Mouse (Mus musculus): ENCODE measurements at regions not wholly inside any gene's neighbourhood (a gene's known extent, or its start where the extent isn't known, plus 50 kb on each side); places are given as distances from the start of the nearest gene placed in this dataset.
A peak's percentile ranks its signal among the peaks of the same experiment; 100 is the strongest.
"Not testable (repeated sequence)": the region's sequence is repeated elsewhere in the genome, so short reads cannot be mapped to it uniquely, and the experiment has no call there.

GRCm38 (mm10) chr2:17165016-17165415 lies 566.2 kb downstream of the Nebl start:
- Histone ChIP-seq H3K9me3 (no peaks in the 10 kb centered on the region), H3K4me1 (no peaks in the 10 kb centered on the region), H3K4me3 (no peak overlapping the region), H3K9ac (no peak overlapping the region), H3K27me3 (replicated peaks) (no peaks in the 10 kb centered on the region), H3K36me3 (replicated peaks) (no peaks in the 10 kb centered on the region), H3K27ac (no peak overlapping the region), H3K4me2 (no peak overlapping the region)
- WGBS: 80% methylated on average over 2 of the region's 2 CpGs
- no peak for ATAC-seq (replicated peaks)

DNA sequence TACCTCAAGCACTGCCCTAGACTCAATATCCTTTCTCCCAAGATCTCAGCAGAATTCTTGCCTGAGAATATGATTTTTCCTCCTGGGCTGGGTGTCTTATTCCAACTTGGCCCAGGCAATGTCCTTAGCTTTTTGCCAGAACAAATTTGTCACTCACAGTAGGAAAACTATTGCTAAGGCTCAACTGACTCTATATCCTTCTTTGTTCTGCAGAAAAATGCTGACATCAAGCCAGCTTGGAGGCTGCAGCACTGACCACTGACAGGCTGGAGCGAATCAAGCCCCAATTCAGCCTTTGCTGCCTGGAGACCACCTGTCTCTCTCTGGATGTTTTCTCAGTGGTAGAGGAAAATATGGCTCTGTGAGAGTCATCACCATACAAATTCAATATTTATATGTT lies 572.8 kb downstream of the Nebl start:
- Histone ChIP-seq H3K4me1 (no peaks in the 10 kb centered on the region), H3K27ac (no peak overlapping the region), H3K4me2 (no peak overlapping the region), H3K4me3 (no peak overlapping the region), H3K36me3 (replicated peaks) (no peaks in the 10 kb centered on the region), H3K27me3 (replicated peaks) (no peaks in the 10 kb centered on the region), H3K9me3 (no peaks in the 10 kb centered on the region), H3K9ac (no peak overlapping the region)
- WGBS: 81% methylated on average over 1 of the region's 1 CpGs
- no peak for ATAC-seq (replicated peaks)

GRCm38 (mm10) chr2:17157336-17157735 lies 573.9 kb downstream of the Nebl start:
- WGBS: 71% methylated on average over 1 of the region's 1 CpGs
- Histone ChIP-seq H3K4me3 (no peak overlapping the region), H3K27me3 (replicated peaks) (no peaks in the 10 kb centered on the region), H3K4me2 (no peak overlapping the region), H3K36me3 (replicated peaks) (no peaks in the 10 kb centered on the region), H3K4me1 (no peaks in the 10 kb centered on the region), H3K27ac (no peak overlapping the region), H3K9me3 (no peaks in the 10 kb centered on the region), H3K9ac (no peak overlapping the region)
- ATAC-seq (replicated peaks): no peak

GRCm38 (mm10) chr2:17155596-17155995 lies 575.7 kb downstream of the Nebl start:
- Histone ChIP-seq H3K4me2 (no peak overlapping the region), H3K9ac (no peak overlapping the region), H3K4me1 (no peaks in the 10 kb centered on the region), H3K4me3 (no peak overlapping the region), H3K27me3 (replicated peaks) (no peaks in the 10 kb centered on the region), H3K27ac (no peak overlapping the region), H3K9me3 (no peaks in the 10 kb centered on the region), H3K36me3 (replicated peaks) (no peaks in the 10 kb centered on the region)
- ATAC-seq (replicated peaks): no peak
- 86% methylated on average over 2 of the region's 2 CpGs for WGBS

DNA sequence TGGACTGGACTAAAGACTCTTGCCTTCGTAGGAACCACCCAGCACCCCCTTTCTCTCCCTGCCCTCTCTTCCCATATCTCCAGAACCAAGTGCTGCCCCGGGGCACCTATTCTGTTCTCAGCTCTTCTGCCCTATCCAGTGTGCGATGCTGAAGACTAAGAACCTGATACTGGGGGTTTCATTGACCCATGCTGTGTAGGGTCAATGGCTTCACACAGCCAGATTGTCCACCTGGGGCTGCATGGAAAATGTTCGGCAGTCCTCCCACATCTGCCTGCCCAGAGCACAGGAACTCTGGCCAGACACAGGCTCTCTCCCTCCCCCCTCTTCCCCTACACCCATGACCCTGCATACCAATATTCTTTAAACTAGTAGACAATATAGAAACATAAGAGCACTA lies 607.6 kb downstream of the Nebl start:
- no peak overlapping the region for H3K4me3 ChIP-seq
- no peak overlapping the region for H3K27ac ChIP-seq
- H3K9ac ChIP-seq: no peak overlapping the region
- H3K4me1 ChIP-seq: no peaks in the 10 kb centered on the region
- no peak for ATAC-seq (replicated peaks)
- no peaks in the 10 kb centered on the region for H3K27me3 ChIP-seq (replicated peaks)
- no peaks in the 10 kb centered on the region for H3K9me3 ChIP-seq
- H3K36me3 ChIP-seq (replicated peaks): no peaks in the 10 kb centered on the region
- H3K4me2 ChIP-seq: no peak overlapping the region
- WGBS: 87% methylated on average over 4 of the region's 4 CpGs

GRCm38 (mm10) chr2:17117292-17117691 lies 614.0 kb downstream of the Nebl start:
- Histone ChIP-seq H3K27ac (no peak overlapping the region), H3K4me3 (no peak overlapping the region), H3K4me1 (no peaks in the 10 kb centered on the region), H3K4me2 (no peak overlapping the region), H3K36me3 (replicated peaks) (no peaks in the 10 kb centered on the region), H3K27me3 (replicated peaks) (no peaks in the 10 kb centered on the region), H3K9ac (no peak overlapping the region), H3K9me3 (no peaks in the 10 kb centered on the region)
- ATAC-seq (replicated peaks): no peak
- 77% methylated on average over 2 of the region's 2 CpGs for WGBS

DNA sequence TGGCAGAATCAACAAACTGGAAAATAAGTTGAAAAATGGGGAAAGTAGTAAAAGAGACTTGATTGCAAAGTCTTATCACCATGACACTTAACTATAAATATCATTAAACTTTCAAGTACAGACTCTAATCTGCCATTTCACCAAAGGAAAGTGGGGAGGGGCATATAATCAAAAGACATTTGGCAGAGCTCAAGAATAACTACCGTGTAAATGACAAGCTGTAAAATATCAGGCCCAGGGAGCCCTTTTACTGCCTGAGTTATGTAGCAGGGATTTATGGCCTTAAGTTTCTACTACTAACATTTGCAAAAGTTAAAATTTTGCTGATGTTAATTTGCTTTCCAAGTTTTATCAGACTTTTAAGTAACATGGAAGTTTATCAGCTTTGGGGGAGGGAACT lies 620.1 kb downstream of the Nebl start:
- Histone ChIP-seq H3K4me3 (no peak overlapping the region), H3K36me3 (replicated peaks) (no peaks in the 10 kb centered on the region), H3K27ac (no peak overlapping the region), H3K27me3 (replicated peaks) (no peaks in the 10 kb centered on the region), H3K9me3 (no peaks in the 10 kb centered on the region), H3K4me2 (no peak overlapping the region), H3K9ac (no peak overlapping the region), H3K4me1 (no peaks in the 10 kb centered on the region)
- 87% methylated on average over 1 of the region's 1 CpGs for WGBS
- no peak for ATAC-seq (replicated peaks)

DNA sequence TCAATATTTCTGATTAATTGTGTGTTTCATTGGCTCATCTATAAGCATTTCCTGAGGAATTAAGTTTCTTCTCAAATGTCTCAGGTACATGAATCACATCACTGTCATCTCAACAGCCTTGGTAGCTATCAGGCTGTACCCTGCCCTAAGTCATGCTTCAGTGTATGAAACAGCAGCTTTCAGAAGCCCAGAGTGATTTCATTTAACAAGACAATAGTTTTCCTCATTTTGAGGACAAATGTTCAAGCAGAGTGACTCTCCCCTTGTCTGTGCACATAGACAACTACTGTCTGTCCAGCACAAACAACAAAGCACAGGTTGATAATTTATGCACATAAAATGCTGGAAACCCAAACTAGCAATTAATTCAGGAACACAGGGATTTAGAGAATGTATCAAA lies 630.1 kb downstream of the Nebl start:
- no peaks in the 10 kb centered on the region for H3K27me3 ChIP-seq (replicated peaks)
- H3K9me3 ChIP-seq: no peaks in the 10 kb centered on the region
- H3K4me2 ChIP-seq: no peak overlapping the region
- no peak for ATAC-seq (replicated peaks)
- no peaks in the 10 kb centered on the region for H3K4me1 ChIP-seq
- no peak overlapping the region for H3K27ac ChIP-seq
- H3K4me3 ChIP-seq: no peak overlapping the region
- H3K9ac ChIP-seq: no peak overlapping the region
- H3K36me3 ChIP-seq (replicated peaks): no peaks in the 10 kb centered on the region

DNA sequence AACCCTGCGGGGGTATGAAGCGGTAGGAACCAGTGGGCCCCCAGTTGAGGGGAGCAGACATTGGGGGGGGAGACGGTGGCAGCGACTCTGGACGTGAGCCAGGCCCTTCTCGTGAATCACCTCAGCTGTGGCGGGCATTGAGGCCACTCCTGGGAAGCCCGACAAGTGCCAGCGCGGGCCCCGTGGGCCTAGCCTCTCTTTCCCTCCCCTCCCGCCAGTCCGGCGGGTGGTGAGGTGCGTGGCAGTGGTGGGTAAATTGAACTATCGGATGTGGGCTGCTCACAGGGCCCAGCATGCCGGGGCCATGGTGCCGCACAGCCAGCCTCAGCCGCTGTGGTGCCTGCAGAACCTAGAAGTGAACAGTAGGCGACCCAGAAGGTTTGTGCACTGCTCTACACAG lies 633.7 kb downstream of the Nebl start:
- Histone ChIP-seq H3K4me2 (no peak overlapping the region), H3K36me3 (replicated peaks) (no peaks in the 10 kb centered on the region), H3K27me3 (replicated peaks) (no peaks in the 10 kb centered on the region), H3K4me3 (no peak overlapping the region), H3K9me3 (no peaks in the 10 kb centered on the region), H3K9ac (no peak overlapping the region), H3K4me1 (no peaks in the 10 kb centered on the region), H3K27ac (no peak overlapping the region)
- 71% methylated on average over 20 of the region's 20 CpGs for WGBS
- 0 out of 2 replicates have a peak, but pooled peaks have one; percentile 17 for ATAC-seq (replicated peaks)

DNA sequence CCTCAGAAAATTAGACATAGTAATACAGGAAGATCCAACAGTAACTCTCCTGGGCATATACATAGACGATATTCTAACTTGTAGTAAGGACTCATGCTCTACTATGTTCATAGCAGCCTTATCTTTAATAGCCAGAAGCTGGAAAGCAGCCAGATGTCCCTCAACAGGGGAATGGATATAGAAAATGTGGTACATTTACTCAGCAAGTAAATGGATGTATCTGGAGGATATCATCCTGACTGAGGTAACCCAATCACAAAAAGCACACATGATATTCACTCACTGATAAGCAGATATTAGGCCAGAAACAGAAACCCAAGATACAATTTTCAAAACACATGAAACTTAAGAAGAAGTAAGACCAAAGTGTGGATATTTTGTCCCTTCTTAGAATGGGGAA lies 639.8 kb downstream of the Nebl start:
- no peak overlapping the region for H3K4me3 ChIP-seq
- H3K36me3 ChIP-seq (replicated peaks): no peaks in the 10 kb centered on the region
- no peak overlapping the region for H3K9ac ChIP-seq
- H3K27me3 ChIP-seq (replicated peaks): no peaks in the 10 kb centered on the region
- WGBS: 78% methylated on average over 1 of the region's 1 CpGs
- no peak for ATAC-seq (replicated peaks)
- no peaks in the 10 kb centered on the region for H3K9me3 ChIP-seq
- H3K4me1 ChIP-seq: no peaks in the 10 kb centered on the region
- no peak overlapping the region for H3K4me2 ChIP-seq
- no peak overlapping the region for H3K27ac ChIP-seq

GRCm38 (mm10) chr2:17081266-17081665 lies 650.0 kb downstream of the Nebl start:
- WGBS: 93% methylated on average over 2 of the region's 2 CpGs

GRCm38 (mm10) chr2:17065149-17066145 lies 665.8 kb downstream of the Nebl start:
- H3K9me3 ChIP-seq; H3K4me3 ChIP-seq; ATAC-seq (replicated peaks); H3K27ac ChIP-seq; H3K36me3 ChIP-seq (replicated peaks); H3K9ac ChIP-seq; H3K4me2 ChIP-seq; H3K27me3 ChIP-seq (replicated peaks); H3K4me1 ChIP-seq: not testable (repeated sequence)
- 94% methylated on average over 26 of the region's 26 CpGs for WGBS

More at GRCm38 (mm10) chr2:17081266-17081665, 650.0 kb downstream of the Nebl start:
- H3K9ac ChIP-seq: no peak overlapping the region
- H3K36me3 ChIP-seq (replicated peaks): no peaks in the 10 kb centered on the region
- no peak overlapping the region for H3K4me3 ChIP-seq
- H3K4me1 ChIP-seq: no peaks in the 10 kb centered on the region
- ATAC-seq (replicated peaks): no peak
- no peak overlapping the region for H3K27ac ChIP-seq
- no peaks in the 10 kb centered on the region for H3K27me3 ChIP-seq (replicated peaks)
- 0 out of 2 replicates have a peak, but pooled peaks cover 3% of the 10 kb centered on the region for H3K9me3 ChIP-seq
- no peak overlapping the region for H3K4me2 ChIP-seq
